Mouse (Mus musculus) ES-Bruce4 (cell line): ENCODE data around the gene Tbl2. TPM values are rescaled to one million over a fixed set of nuclear protein-coding genes. Genes with fewer than 3 reads are reported as not detected.

Experiments
- H3K27ac ChIP-seq: 2 replicates; pipeline ENCODE4 v1.5.1; 2012; ENCODE audit warnings: low read length, inconsistent platforms; ENCODE audit not compliant: insufficient read depth
- H3K27me3 ChIP-seq: 2 replicates; pipeline ENCODE4 v1.6.1; 2012; ENCODE audit warnings: mild to moderate bottlenecking, low read length, inconsistent platforms; ENCODE audit not compliant: control insufficient read depth, poor library complexity, insufficient read depth, severe bottlenecking
- H3K36me3 ChIP-seq: 2 replicates; pipeline ENCODE4 v1.6.1; 2012; ENCODE audit warnings: inconsistent platforms, mild to moderate bottlenecking, low read length, moderate library complexity; ENCODE audit not compliant: control insufficient read depth, poor library complexity, insufficient read depth, severe bottlenecking
- H3K4me1 ChIP-seq: one replicate; pipeline ENCODE4 v1.8.1; 2011; ENCODE audit warnings: low read length; ENCODE audit not compliant: control insufficient read depth, insufficient read depth
- H3K4me3 ChIP-seq: 2 replicates; pipeline ENCODE4 v1.5.1; 2011; ENCODE audit warnings: low read depth, mild to moderate bottlenecking, low read length
- H3K9ac ChIP-seq: 2 replicates; pipeline ENCODE4 v1.6.1; 2012; ENCODE audit warnings: low read depth, mild to moderate bottlenecking, inconsistent platforms; ENCODE audit not compliant: poor library complexity, severe bottlenecking
- H3K9me3 ChIP-seq: replicated peaks from 2 replicates; pipeline ENCODE4 v1.6.1; 2012; ENCODE audit warnings: mild to moderate bottlenecking, low read length, inconsistent platforms; ENCODE audit not compliant: control insufficient read depth, poor library complexity, insufficient read depth, severe bottlenecking
- CTCF ChIP-seq: IDR thresholded peaks from one replicate; pipeline ENCODE4 v1.8.1; 2011; ENCODE audit warnings: low read depth, low read length
- EP300 ChIP-seq: IDR thresholded peaks from 2 replicates; pipeline ENCODE4 v1.6.1; 2011; ENCODE audit warnings: low read depth, low read length; ENCODE audit not compliant: insufficient read depth
- POLR2A ChIP-seq: IDR thresholded peaks from one replicate; pipeline ENCODE4 v1.8.1; 2011; ENCODE audit warnings: low read length; ENCODE audit not compliant: insufficient read depth
- polyA plus RNA-seq: library from polyadenylated mRNA; stranded (reverse); fragments of >200 nt; gene quantifications from 2 replicates; pipeline ENCODE4 v1.2.4, GENCODE M21; 2011; ENCODE audit warnings: low read depth; ENCODE audit not compliant: missing spikeins, insufficient read depth, insufficient read length

The Tbl2 gene
- polyA plus RNA-seq, 1 experiment: 32.4 TPM

GRCm38 (mm10) chr5:135178996-135179395 is 29.5 kb downstream of the Tbl2 start:
- H3K27me3 ChIP-seq: no peaks in the 10 kb centered on the region
- H3K4me1 ChIP-seq: peaks cover 8% of the 10 kb centered on the region
- no peak overlapping the region for H3K27ac ChIP-seq
- H3K36me3 ChIP-seq: peaks cover 3% of the 10 kb centered on the region
- H3K4me3 ChIP-seq: no peak overlapping the region
- TF ChIP-seq EP300 (no peak), CTCF (no peak), POLR2A (no peak)
- H3K9me3 ChIP-seq: no peaks in the 10 kb centered on the region
- H3K9ac ChIP-seq: no peak overlapping the region

- no peak overlapping the region for H3K9ac ChIP-seq
- no peaks in the 10 kb centered on the region for H3K9me3 ChIP-seq
- no peak overlapping the region for H3K27ac ChIP-seq
- H3K27me3 ChIP-seq: no peaks in the 10 kb centered on the region
- no peak overlapping the region for H3K4me3 ChIP-seq
- H3K36me3 ChIP-seq: peaks cover 3% of the 10 kb centered on the region
- TF ChIP-seq CTCF (no peak), POLR2A (no peak), EP300 (no peak)
- peaks cover 8% of the 10 kb centered on the region for H3K4me1 ChIP-seq
These were observed 30.2 kb downstream of the Tbl2 start for GRCm38 (mm10) chr5:135179616-135180015.

GRCm38 (mm10) chr5:135180796-135181195 is 31.3 kb downstream of the Tbl2 start:
- Histone ChIP-seq H3K36me3 (peaks cover 3% of the 10 kb centered on the region), H3K4me3 (no peak overlapping the region), H3K27ac (no peak overlapping the region), H3K27me3 (no peaks in the 10 kb centered on the region), H3K4me1 (peaks cover 6% of the 10 kb centered on the region), H3K9ac (no peak overlapping the region), H3K9me3 (no peaks in the 10 kb centered on the region)
- TF ChIP-seq CTCF: no peak
- TF ChIP-seq EP300: no peak
- TF ChIP-seq POLR2A: no peak

GRCm38 (mm10) chr5:135181776-135182175 is 32.3 kb downstream of the Tbl2 start:
- no peak overlapping the region for H3K9ac ChIP-seq
- no peaks in the 10 kb centered on the region for H3K9me3 ChIP-seq
- H3K4me3 ChIP-seq: no peak overlapping the region
- H3K27ac ChIP-seq: peak overlapping the region; percentile 71
- no peaks in the 10 kb centered on the region for H3K27me3 ChIP-seq
- H3K36me3 ChIP-seq: peaks cover 3% of the 10 kb centered on the region
- peaks cover 6% of the 10 kb centered on the region for H3K4me1 ChIP-seq
- TF ChIP-seq EP300 (0 out of 2 replicates have a peak, but pooled peaks have one; percentile 23), POLR2A (no peak), CTCF (no peak)

GRCm38 (mm10) chr5:135183131-135183861 is 33.8 kb downstream of the Tbl2 start:
- Histone ChIP-seq H3K36me3 (peaks cover 3% of the 10 kb centered on the region), H3K9ac (no peak overlapping the region), H3K4me1 (peaks cover 6% of the 10 kb centered on the region), H3K4me3 (no peak overlapping the region), H3K27ac (peak overlapping the region; percentile 20; the same call in 1 of the 2 replicates), H3K27me3 (no peaks in the 10 kb centered on the region), H3K9me3 (no peaks in the 10 kb centered on the region)
- TF ChIP-seq EP300 (no peak), POLR2A (no peak), CTCF (peak; percentile 44)

- H3K9ac ChIP-seq: no peak overlapping the region
- H3K27ac ChIP-seq: no peak overlapping the region
- H3K4me1 ChIP-seq: peaks cover 5% of the 10 kb centered on the region
- TF ChIP-seq POLR2A: no peak
- no peak for TF ChIP-seq EP300
- TF ChIP-seq CTCF: no peak
- no peaks in the 10 kb centered on the region for H3K27me3 ChIP-seq
- no peaks in the 10 kb centered on the region for H3K9me3 ChIP-seq
- H3K36me3 ChIP-seq: peaks cover 12% of the 10 kb centered on the region
- no peak overlapping the region for H3K4me3 ChIP-seq
These were observed 35.6 kb downstream of the Tbl2 start for GRCm38 (mm10) chr5:135185016-135185415.
